Mouse (Mus musculus) heart, postnatal 36 days (tissue): Measurements from ENCODE around the gene Pik3ca. TPM values are rescaled to one million over a fixed set of nuclear protein-coding genes. Genes with fewer than 3 reads are reported as not detected.

ENCODE experiments used
- total RNA-seq, 2 experiments: library from RNA; stranded (reverse); gene quantifications; 2 replicates each; pipeline ENCODE4 v1.2.3; 2021

Pik3ca gene
- total RNA-seq, 2 experiments from 2014 or later, result 48.4 to 52.2 TPM

Other genes with a start within 250 kb of the Pik3ca start
- gene Zmat3, start 31.7 kb upstream of the Pik3ca start, total RNA-seq, result 1 to 10 TPM; 6.1 to 6.4 TPM
- gene Kcnmb3, start 94.6 kb downstream of the Pik3ca start, total RNA-seq, result not detected
- 10 to 100 TPM; 27.3 to 31.6 TPM for gene Zfp639, start 112.6 kb downstream of the Pik3ca start, total RNA-seq
- 100 to 1,000 TPM; 432 to 477 TPM for gene Mfn1, start 131.8 kb downstream of the Pik3ca start, total RNA-seq
- 10 to 100 TPM; 15.7 to 16.2 TPM for gene Gnb4, start 218.9 kb downstream of the Pik3ca start, total RNA-seq